Mouse (Mus musculus): ENCODE data around the gene Wrnip1. TPM values are rescaled to one million over a fixed set of nuclear protein-coding genes. Genes with fewer than 3 reads are reported as not detected.
"Not testable (repeated sequence)": the region's sequence is repeated elsewhere in the genome, so short reads cannot be mapped to it uniquely, and the experiment has no call there.

Wrnip1 gene
- polyA plus RNA-seq, 1 experiment from 2014 or later, result 30.0 TPM

- Histone ChIP-seq H3K36me3 (no peaks in the 10 kb centered on the region), H3K9me3 (no peaks in the 10 kb centered on the region), H3K4me1 (peaks cover 7% of the 10 kb centered on the region; the same call in 1 of the 2 replicates), H3K27me3 (ENCODE audit: insufficient read depth, poor library complexity, severe bottlenecking) (no peaks in the 10 kb centered on the region), H3K27ac (no peak overlapping the region), H3K4me3 (no peak overlapping the region)
- WGBS, result 63% methylated on average over 4 of the region's 4 CpGs
- DNase-seq (ENCODE audit: low spot score), result no peak
Observed at GRCm38 (mm10) chr13:32849092-32849491, 47.3 kb downstream of the Wrnip1 start.

GRCm38 (mm10) chr13:32849531-32850123 is 47.8 kb downstream of the Wrnip1 start:
- no peak overlapping the region for H3K4me3 ChIP-seq
- peaks cover 7% of the 10 kb centered on the region; the same call in 1 of the 2 replicates for H3K4me1 ChIP-seq
- no peaks in the 10 kb centered on the region for H3K36me3 ChIP-seq
- no peak for DNase-seq (ENCODE audit: low spot score)
- no peaks in the 10 kb centered on the region for H3K9me3 ChIP-seq
- no peak overlapping the region for H3K27ac ChIP-seq
- no peaks in the 10 kb centered on the region for H3K27me3 ChIP-seq (ENCODE audit: insufficient read depth, poor library complexity, severe bottlenecking)

- 70% methylated on average over 1 of the region's 1 CpGs for WGBS
- no peak overlapping the region for H3K27ac ChIP-seq
- no peaks in the 10 kb centered on the region for H3K27me3 ChIP-seq (ENCODE audit: insufficient read depth, poor library complexity, severe bottlenecking)
- no peaks in the 10 kb centered on the region for H3K9me3 ChIP-seq
- no peak overlapping the region for H3K4me3 ChIP-seq
- peaks cover 7% of the 10 kb centered on the region; the same call in 1 of the 2 replicates for H3K4me1 ChIP-seq
- DNase-seq (ENCODE audit: low spot score), result no peak
- no peaks in the 10 kb centered on the region for H3K36me3 ChIP-seq
Observed at GRCm38 (mm10) chr13:32850156-32850555, 48.3 kb downstream of the Wrnip1 start.

- H3K27me3 ChIP-seq (ENCODE audit: insufficient read depth, poor library complexity, severe bottlenecking), result no peaks in the 10 kb centered on the region
- no peak within 1 kb of the TSS for H3K27ac ChIP-seq
- 61% methylated on average over 10 of the region's 10 CpGs for WGBS
- H3K36me3 ChIP-seq, result no peaks in the 10 kb centered on the region
- peaks cover 7% of the 10 kb centered on the region; the same call in 1 of the 2 replicates for H3K4me1 ChIP-seq
- H3K4me3 ChIP-seq, result no peak within 1 kb of the TSS
- no peak for DNase-seq (ENCODE audit: low spot score)
- no peaks in the 10 kb centered on the region for H3K9me3 ChIP-seq
Observed at GRCm38 (mm10) chr13:32850668-32851404, 49.0 kb downstream of the Wrnip1 start, which contains the start of gene Serpinb1a. Serpinb1a (minus strand) TSS chr13:32851185.

GRCm38 (mm10) chr13:32851967-32852366 is 50.1 kb downstream of the Wrnip1 start:
- WGBS, result 11% methylated on average over 7 of the region's 7 CpGs

GRCm38 (mm10) chr13:32852539-32852938 is 50.7 kb downstream of the Wrnip1 start:
- Histone ChIP-seq H3K9me3 (no peaks in the 10 kb centered on the region), H3K4me3 (no peak overlapping the region), H3K27me3 (ENCODE audit: insufficient read depth, poor library complexity, severe bottlenecking) (no peaks in the 10 kb centered on the region), H3K27ac (no peak overlapping the region), H3K36me3 (no peaks in the 10 kb centered on the region), H3K4me1 (peaks cover 7% of the 10 kb centered on the region; the same call in 1 of the 2 replicates)
- WGBS, result 84% methylated on average over 4 of the region's 4 CpGs
- DNase-seq (ENCODE audit: low spot score), result no peak

More at GRCm38 (mm10) chr13:32851967-32852366, 50.1 kb downstream of the Wrnip1 start:
- Histone ChIP-seq H3K4me3 (no peak overlapping the region), H3K36me3 (no peaks in the 10 kb centered on the region), H3K27ac (no peak overlapping the region), H3K9me3 (no peaks in the 10 kb centered on the region), H3K4me1 (peaks cover 7% of the 10 kb centered on the region; the same call in 1 of the 2 replicates), H3K27me3 (ENCODE audit: insufficient read depth, poor library complexity, severe bottlenecking) (no peaks in the 10 kb centered on the region)
- DNase-seq (ENCODE audit: low spot score), result no peak

- H3K27ac ChIP-seq, result no peak overlapping the region
- no peak for DNase-seq (ENCODE audit: low spot score)
- WGBS, result 64% methylated on average over 2 of the region's 2 CpGs
Observed at GRCm38 (mm10) chr13:32853073-32853472, 51.2 kb downstream of the Wrnip1 start.

GRCm38 (mm10) chr13:32860821-32861220 is 59.0 kb downstream of the Wrnip1 start:
- WGBS, result 30% methylated on average over 3 of the region's 3 CpGs
- Histone ChIP-seq H3K4me1 (0 out of 2 replicates have a peak, but pooled peaks cover 5% of the 10 kb centered on the region), H3K27me3 (ENCODE audit: insufficient read depth, poor library complexity, severe bottlenecking) (no peaks in the 10 kb centered on the region), H3K9me3 (no peaks in the 10 kb centered on the region), H3K4me3 (no peak overlapping the region), H3K36me3 (no peaks in the 10 kb centered on the region), H3K27ac (no peak overlapping the region)
- DNase-seq (ENCODE audit: low spot score), result no peak

More at GRCm38 (mm10) chr13:32853073-32853472, 51.2 kb downstream of the Wrnip1 start:
- no peaks in the 10 kb centered on the region for H3K36me3 ChIP-seq
- H3K4me3 ChIP-seq, result no peak overlapping the region
- peaks cover 7% of the 10 kb centered on the region; the same call in 1 of the 2 replicates for H3K4me1 ChIP-seq
- no peaks in the 10 kb centered on the region for H3K27me3 ChIP-seq (ENCODE audit: insufficient read depth, poor library complexity, severe bottlenecking)
- H3K9me3 ChIP-seq, result no peaks in the 10 kb centered on the region

GRCm38 (mm10) chr13:32863456-32863855 is 61.6 kb downstream of the Wrnip1 start:
- H3K27ac ChIP-seq, result no peak overlapping the region
- no peak for DNase-seq (ENCODE audit: low spot score)
- H3K9me3 ChIP-seq, result no peaks in the 10 kb centered on the region
- H3K36me3 ChIP-seq, result no peaks in the 10 kb centered on the region
- H3K4me3 ChIP-seq, result no peak overlapping the region
- H3K27me3 ChIP-seq (ENCODE audit: insufficient read depth, poor library complexity, severe bottlenecking), result no peaks in the 10 kb centered on the region
- H3K4me1 ChIP-seq, result 0 out of 2 replicates have a peak, but pooled peaks cover 5% of the 10 kb centered on the region

GRCm38 (mm10) chr13:32864529-32864928 is 62.7 kb downstream of the Wrnip1 start:
- not testable (repeated sequence) for H3K9me3 ChIP-seq

GRCm38 (mm10) chr13:32865591-32865990 is 63.8 kb downstream of the Wrnip1 start:
- Histone ChIP-seq H3K9me3 (no peaks in the 10 kb centered on the region), H3K4me1 (0 out of 2 replicates have a peak, but pooled peaks cover 5% of the 10 kb centered on the region), H3K4me3 (no peak overlapping the region), H3K27ac (no peak overlapping the region), H3K36me3 (no peaks in the 10 kb centered on the region), H3K27me3 (ENCODE audit: insufficient read depth, poor library complexity, severe bottlenecking) (no peaks in the 10 kb centered on the region)
- WGBS, result 56% methylated on average over 2 of the region's 2 CpGs
- DNase-seq (ENCODE audit: low spot score), result no peak

More at GRCm38 (mm10) chr13:32864529-32864928, 62.7 kb downstream of the Wrnip1 start:
- 82% methylated on average over 3 of the region's 3 CpGs for WGBS
- not testable (repeated sequence) for H3K27me3 ChIP-seq (ENCODE audit: insufficient read depth, poor library complexity, severe bottlenecking); H3K27ac ChIP-seq; H3K4me3 ChIP-seq; H3K4me1 ChIP-seq; DNase-seq (ENCODE audit: low spot score); H3K36me3 ChIP-seq

GRCm38 (mm10) chr13:32866484-32866883 is 64.6 kb downstream of the Wrnip1 start:
- Histone ChIP-seq H3K4me1 (0 out of 2 replicates have a peak, but pooled peaks cover 4% of the 10 kb centered on the region), H3K27ac (no peak overlapping the region), H3K9me3 (no peaks in the 10 kb centered on the region), H3K27me3 (ENCODE audit: insufficient read depth, poor library complexity, severe bottlenecking) (no peaks in the 10 kb centered on the region), H3K4me3 (no peak overlapping the region), H3K36me3 (no peaks in the 10 kb centered on the region)
- WGBS, result 7% methylated on average over 9 of the region's 9 CpGs
- peak; percentile 85 for DNase-seq (ENCODE audit: low spot score)

- Histone ChIP-seq H3K27ac (no peak overlapping the region), H3K36me3 (no peaks in the 10 kb centered on the region), H3K4me1 (no peaks in the 10 kb centered on the region), H3K4me3 (no peak overlapping the region), H3K27me3 (ENCODE audit: insufficient read depth, poor library complexity, severe bottlenecking) (no peaks in the 10 kb centered on the region), H3K9me3 (no peaks in the 10 kb centered on the region)
- DNase-seq (ENCODE audit: low spot score), result no peak
- 63% methylated on average over 2 of the region's 2 CpGs for WGBS
Observed at GRCm38 (mm10) chr13:32867030-32867429, 65.2 kb downstream of the Wrnip1 start.

Data from heart, embryonic 10.5 days (tissue).